Mouse (Mus musculus): Measurements from ENCODE around the gene Slc22a6.

Slc22a6 gene

GRCm38 (mm10) chr19:8617904-8618303 lies at the start of gene Slc22a6:
Slc22a6 (plus strand) TSS chr19:8618039.
- no peak for DNase-seq

- DNase-seq, result peak; percentile 44
These were observed 48.4 kb upstream of the Slc22a6 start for GRCm38 (mm10) chr19:8569453-8569863.

- DNase-seq, result no peak
These were observed 47.3 kb upstream of the Slc22a6 start for GRCm38 (mm10) chr19:8570341-8571040.

GRCm38 (mm10) chr19:8571746-8572145 lies 46.1 kb upstream of the Slc22a6 start:
- no peak for DNase-seq

GRCm38 (mm10) chr19:8572485-8572884 lies 45.4 kb upstream of the Slc22a6 start:
- DNase-seq, result no peak

GRCm38 (mm10) chr19:8577432-8577831 lies 40.4 kb upstream of the Slc22a6 start:
- DNase-seq, result no peak

GRCm38 (mm10) chr19:8578293-8578969 lies 39.4 kb upstream of the Slc22a6 start:
- DNase-seq, result peak; percentile 76

GRCm38 (mm10) chr19:8578970-8579342 lies 38.9 kb upstream of the Slc22a6 start:
- DNase-seq, result no peak

- no peak for DNase-seq
These were observed 32.5 kb upstream of the Slc22a6 start for GRCm38 (mm10) chr19:8585298-8585697.

GRCm38 (mm10) chr19:8585899-8586298 lies 31.9 kb upstream of the Slc22a6 start:
- DNase-seq, result no peak

- no peak for DNase-seq
These were observed 31.5 kb upstream of the Slc22a6 start for GRCm38 (mm10) chr19:8586350-8586749.

GRCm38 (mm10) chr19:8587315-8587714 lies 30.5 kb upstream of the Slc22a6 start:
- no peak for DNase-seq

- no peak for DNase-seq
These were observed 26.9 kb upstream of the Slc22a6 start, which contains the start of gene Slc22a8 for GRCm38 (mm10) chr19:8590954-8591353. Slc22a8 (plus strand) TSS chr19:8591254.

- DNase-seq, result no peak
These were observed 25.7 kb upstream of the Slc22a6 start for GRCm38 (mm10) chr19:8592155-8592554.

GRCm38 (mm10) chr19:8592873-8593408 lies 24.9 kb upstream of the Slc22a6 start:
- DNase-seq, result no peak

- no peak for DNase-seq
These were observed 24.0 kb upstream of the Slc22a6 start for GRCm38 (mm10) chr19:8593833-8594232.

- no peak for DNase-seq
These were observed 23.3 kb upstream of the Slc22a6 start for GRCm38 (mm10) chr19:8594518-8594917.

GRCm38 (mm10) chr19:8597269-8597668 lies 20.6 kb upstream of the Slc22a6 start:
- no peak for DNase-seq

GRCm38 (mm10) chr19:8599229-8599628 lies 18.6 kb upstream of the Slc22a6 start:
- no peak for DNase-seq

- DNase-seq, result no peak
These were observed 15.9 kb upstream of the Slc22a6 start for GRCm38 (mm10) chr19:8601922-8602321.

- no peak for DNase-seq
These were observed 14.9 kb upstream of the Slc22a6 start for GRCm38 (mm10) chr19:8602914-8603313.

GRCm38 (mm10) chr19:8604536-8605240 lies 13.2 kb upstream of the Slc22a6 start:
- no peak for DNase-seq

- no peak for DNase-seq
These were observed 12.6 kb upstream of the Slc22a6 start for GRCm38 (mm10) chr19:8605241-8605558.
